Mouse (Mus musculus) heart, embryonic 14.5 days (tissue): ENCODE measurements at regions not wholly inside any gene's neighbourhood (a gene's known extent, or its start where the extent isn't known, plus 50 kb on each side); places are given as distances from the start of the nearest gene placed in this dataset.

ENCODE experiments used
- ATAC-seq: fragments of 200-750 bp; cut with Nextera tagmentation; 2 replicates; pipeline ENCODE4 v1.8.0; 2017; ENCODE audit warnings: low read depth, moderate TSS enrichment; ENCODE audit not compliant: insufficient number of reproducible peaks, insufficient read depth, low FRiP score
- H3K27ac ChIP-seq, 2 experiments: fragments of 200-500 bp in 1 of 2; fragments of 300-500 bp in 1 of 2; sonication (generic) in 1 of 2; replicated peaks in 1 of 2; 2 replicates each; pipeline ENCODE4 v1.5.1; 2012 to 2014; ENCODE audit warnings: low read depth in 2 of 2, low read length in 2 of 2, control low read depth in 1 of 2, mild to moderate bottlenecking in 1 of 2, mixed read lengths in 1 of 2; ENCODE audit not compliant: control insufficient read depth in 1 of 2, insufficient read depth in 1 of 2
- H3K27me3 ChIP-seq: fragments of 300-500 bp; sonication (generic); 2 replicates; pipeline ENCODE4 v1.6.1; 2014; ENCODE audit warnings: mild to moderate bottlenecking, low read length, control low read depth; ENCODE audit not compliant: control insufficient read depth, insufficient read depth
- H3K36me3 ChIP-seq: fragments of 300-500 bp; sonication (generic); 2 replicates; pipeline ENCODE4 v1.6.1; 2014; ENCODE audit warnings: mild to moderate bottlenecking, control low read depth, low read length, mixed read lengths; ENCODE audit not compliant: control insufficient read depth, insufficient read depth
- H3K4me1 ChIP-seq, 2 experiments: fragments of 200-500 bp in 1 of 2; fragments of 300-500 bp in 1 of 2; sonication (generic) in 1 of 2; 2 replicates each; pipeline ENCODE4 v1.6.1; 2012 to 2014; ENCODE audit warnings: low read length in 2 of 2, control low read depth in 1 of 2, mixed read lengths in 1 of 2; ENCODE audit not compliant: control insufficient read depth in 2 of 2, insufficient read depth in 2 of 2
- H3K4me2 ChIP-seq: fragments of 300-500 bp; sonication (generic); 2 replicates; pipeline ENCODE4 v1.6.1; 2014; ENCODE audit warnings: mild to moderate bottlenecking, low read length
- H3K4me3 ChIP-seq, 2 experiments: fragments of 200-500 bp in 1 of 2; fragments of 300-500 bp in 1 of 2; sonication (generic) in 1 of 2; 2 replicates each; pipeline ENCODE4 v1.5.1; 2012 to 2014; ENCODE audit warnings: low read length in 2 of 2, mild to moderate bottlenecking in 2 of 2, control low read depth in 1 of 2, low read depth in 1 of 2, moderate library complexity in 1 of 2; ENCODE audit not compliant: control insufficient read depth in 1 of 2, insufficient read depth in 1 of 2
- H3K9ac ChIP-seq: fragments of 300-500 bp; sonication (generic); 2 replicates; pipeline ENCODE4 v1.6.1; 2014; ENCODE audit warnings: mild to moderate bottlenecking, low read length
- H3K9me3 ChIP-seq: fragments of 300-500 bp; sonication (generic); 2 replicates; pipeline ENCODE4 v1.6.1; 2016; ENCODE audit warnings: low read length, control low read depth; ENCODE audit not compliant: control insufficient read depth
- WGBS: fragments of 180-500 bp; shearing (Covaris S2); extraction: QIAGEN DNeasy Blood & Tissue Kit; methylation state at CpG from one replicate; pipeline ENCODE4 v1.1.7; 2014; 5-methylcytosine and 5-hydroxymethylcytosine counted together

DNA sequence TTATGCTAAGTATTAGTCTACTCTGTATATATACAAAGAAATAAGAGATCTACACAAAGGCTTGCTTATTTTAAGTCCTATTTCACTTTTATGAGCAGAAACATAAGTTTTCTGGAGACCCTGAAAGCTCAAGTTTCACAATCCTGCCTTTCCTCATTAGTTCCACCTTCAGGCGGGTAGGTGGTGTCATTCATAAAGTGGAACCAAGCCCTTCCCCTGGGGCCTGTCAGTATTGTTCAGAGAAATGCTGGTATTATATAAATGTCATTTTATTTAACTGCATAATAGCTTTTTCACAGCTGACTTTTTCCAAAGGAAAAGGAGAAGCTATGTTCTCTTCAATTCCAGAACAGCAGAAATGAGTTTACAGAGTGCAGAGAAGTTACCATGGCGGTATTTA is 81.1 kb upstream of the Vgll2 start:
- Histone ChIP-seq H3K27ac (no peak overlapping the region), H3K4me2 (no peak overlapping the region), H3K9ac (no peak overlapping the region), H3K4me1 (peaks cover 4 to 8% of the 10 kb centered on the region in 2 experiments; a peak in 3 of 4 replicates), H3K36me3 (no peaks in the 10 kb centered on the region), H3K4me3 (no peak overlapping the region), H3K27me3 (no peaks in the 10 kb centered on the region), H3K9me3 (no peaks in the 10 kb centered on the region)
- WGBS: 83% methylated on average over 2 of the region's 2 CpGs
- ATAC-seq: no peak

DNA sequence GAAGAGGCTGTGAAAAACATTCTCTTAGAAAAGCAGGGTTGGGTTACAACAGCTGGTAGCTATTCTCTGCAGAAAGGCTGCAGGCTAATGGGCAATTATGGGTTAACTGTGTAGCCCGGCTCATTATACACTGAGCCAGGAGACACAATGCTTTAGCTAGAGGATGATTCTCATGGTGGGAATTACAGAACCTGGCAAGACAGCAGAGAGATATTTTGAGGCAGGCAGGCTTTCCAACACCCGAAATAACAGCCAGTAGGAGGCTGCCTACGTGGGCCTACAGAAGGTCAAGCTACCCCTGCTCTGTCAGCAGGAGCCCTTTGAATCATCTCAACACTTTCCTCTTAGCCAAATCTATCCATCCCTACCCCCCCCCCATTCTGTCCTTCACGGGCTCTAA is 76.6 kb upstream of the Vgll2 start:
- no peak for ATAC-seq
- WGBS: 30% methylated on average over 4 of the region's 4 CpGs

DNA sequence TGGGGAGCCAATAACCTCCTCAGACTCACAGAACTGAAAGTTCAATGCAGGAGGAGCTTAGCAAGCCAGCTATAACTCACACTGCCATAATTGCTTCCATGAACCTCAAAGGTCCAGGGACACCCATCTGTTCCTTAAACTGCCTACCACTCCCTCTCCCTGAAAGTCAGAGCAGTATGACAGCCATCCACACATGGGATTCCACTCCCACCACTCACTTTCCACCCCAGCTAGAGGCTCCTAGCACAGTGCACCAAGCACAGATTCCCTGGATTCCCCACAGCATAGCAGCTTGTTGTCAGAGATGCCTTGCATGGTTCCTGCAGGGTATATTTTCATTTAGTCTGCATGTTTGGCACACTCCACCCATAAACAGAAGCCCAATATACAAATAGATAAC is 76.1 kb upstream of the Vgll2 start:
- no peak for ATAC-seq

More for the DNA sequence above, 76.6 kb upstream of the Vgll2 start:
- Histone ChIP-seq H3K4me3 (no peak overlapping the region), H3K9ac (no peak overlapping the region), H3K27ac (no peak overlapping the region), H3K27me3 (no peaks in the 10 kb centered on the region), H3K4me2 (no peak overlapping the region), H3K9me3 (no peaks in the 10 kb centered on the region), H3K36me3 (no peaks in the 10 kb centered on the region), H3K4me1 (peaks cover 5 to 8% of the 10 kb centered on the region in 2 experiments; a peak in 3 of 4 replicates)

DNA sequence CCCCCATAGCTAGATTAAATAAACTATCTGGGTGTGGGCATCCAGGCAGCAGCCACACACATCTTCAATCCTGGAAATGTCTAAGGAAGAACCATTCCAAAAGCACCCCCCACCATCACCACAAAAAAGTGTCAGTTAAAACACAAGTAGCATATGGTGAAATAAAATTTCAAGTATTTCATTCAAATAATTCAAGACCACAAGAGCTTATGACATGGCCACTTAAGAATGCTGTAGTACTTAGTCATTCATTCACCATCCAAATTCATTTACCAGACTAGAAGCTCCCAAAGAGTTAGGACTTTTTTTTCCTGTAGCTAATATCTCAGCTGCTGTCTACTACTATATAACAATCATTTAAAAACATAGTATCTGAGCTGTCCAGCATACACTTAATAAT is 75.4 kb upstream of the Vgll2 start:
- Histone ChIP-seq H3K4me2 (no peak overlapping the region), H3K36me3 (no peaks in the 10 kb centered on the region), H3K9me3 (no peaks in the 10 kb centered on the region), H3K4me3 (no peak overlapping the region), H3K9ac (no peak overlapping the region), H3K27ac (no peak overlapping the region), H3K4me1 (peaks cover 5 to 8% of the 10 kb centered on the region in 2 experiments; a peak in 3 of 4 replicates), H3K27me3 (no peaks in the 10 kb centered on the region)
- no peak for ATAC-seq

More for the DNA sequence above, 76.1 kb upstream of the Vgll2 start:
- Histone ChIP-seq H3K4me1 (peaks cover 5 to 8% of the 10 kb centered on the region in 2 experiments; a peak in 3 of 4 replicates), H3K27me3 (no peaks in the 10 kb centered on the region), H3K36me3 (no peaks in the 10 kb centered on the region), H3K9me3 (no peaks in the 10 kb centered on the region), H3K4me2 (no peak overlapping the region), H3K4me3 (no peak overlapping the region), H3K9ac (no peak overlapping the region), H3K27ac (no peak overlapping the region)

DNA sequence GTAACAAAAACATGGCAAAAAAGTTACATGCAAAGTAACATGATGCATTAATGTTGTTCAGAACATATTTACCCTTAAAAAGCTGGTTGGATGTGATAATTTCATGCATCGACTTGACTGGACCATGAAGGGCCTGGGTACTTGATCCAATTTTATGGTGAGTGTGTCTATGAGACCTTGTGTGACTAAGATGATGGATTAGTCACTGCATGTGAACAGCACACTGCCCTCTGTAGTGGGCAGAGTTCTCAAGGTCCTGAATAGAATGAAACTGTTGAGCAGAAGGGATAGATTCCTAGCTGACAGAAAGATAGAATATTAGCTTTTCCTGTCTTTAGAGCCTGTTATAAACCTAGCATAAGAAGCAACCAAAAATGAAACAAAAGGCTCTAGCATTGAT is 72.3 kb upstream of the Vgll2 start:
- no peaks in the 10 kb centered on the region for H3K36me3 ChIP-seq
- no peak overlapping the region for H3K9ac ChIP-seq
- H3K4me3 ChIP-seq: no peak overlapping the region
- H3K9me3 ChIP-seq: no peaks in the 10 kb centered on the region
- no peak overlapping the region for H3K27ac ChIP-seq
- H3K4me2 ChIP-seq: no peak overlapping the region
- no peak for ATAC-seq
- H3K27me3 ChIP-seq: no peaks in the 10 kb centered on the region
- WGBS: 77% methylated on average over 1 of the region's 1 CpGs
- peaks cover 5 to 8% of the 10 kb centered on the region in 2 experiments; a peak in 3 of 4 replicates for H3K4me1 ChIP-seq

DNA sequence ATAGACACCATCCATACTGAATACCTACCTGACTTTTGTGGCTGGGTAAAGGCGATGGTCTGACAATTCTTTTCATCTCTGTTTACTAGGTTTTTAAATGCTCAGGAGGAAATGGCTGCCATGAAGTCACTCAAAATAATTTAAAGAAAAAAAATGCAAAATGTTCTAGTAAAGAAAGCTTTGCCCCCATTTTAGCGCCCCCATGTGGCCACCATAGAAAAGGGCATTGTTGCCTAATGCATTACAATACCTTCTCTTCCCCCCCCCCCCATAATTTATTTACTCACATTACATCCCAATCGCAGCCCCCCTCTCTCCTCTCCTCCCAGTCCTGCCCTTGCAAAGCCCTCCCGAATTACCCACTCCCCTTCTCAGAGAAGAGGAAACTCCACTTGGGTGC is 70.3 kb upstream of the Vgll2 start:
- 64% methylated on average over 4 of the region's 4 CpGs for WGBS
- Histone ChIP-seq H3K9me3 (no peaks in the 10 kb centered on the region), H3K4me2 (no peak overlapping the region), H3K36me3 (no peaks in the 10 kb centered on the region), H3K9ac (no peak overlapping the region), H3K27me3 (no peaks in the 10 kb centered on the region), H3K4me3 (no peak overlapping the region), H3K27ac (no peak overlapping the region), H3K4me1 (no peaks in the 10 kb centered on the region)
- no peak for ATAC-seq

DNA sequence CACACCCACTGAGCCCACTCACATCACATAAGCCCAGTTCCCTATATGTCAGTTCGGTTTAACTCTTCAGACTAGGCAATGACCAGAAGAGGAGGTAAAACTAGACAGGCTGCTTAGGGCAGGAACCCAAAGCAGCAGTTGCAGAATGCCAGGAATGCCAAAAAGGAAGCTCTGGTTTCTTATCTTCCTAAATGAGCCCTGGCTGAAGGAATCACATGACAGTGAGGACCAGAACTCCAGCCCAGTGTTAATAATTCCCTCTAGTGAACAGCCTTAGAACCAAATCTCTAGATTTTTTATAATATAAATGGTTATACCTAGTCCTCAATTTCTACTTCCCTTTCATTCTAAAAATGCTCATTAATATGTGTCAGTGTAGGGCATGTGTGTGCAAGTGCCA is 65.8 kb upstream of the Vgll2 start:
- WGBS: 23% methylated on average over 1 of the region's 1 CpGs
- no peaks in the 10 kb centered on the region for H3K9me3 ChIP-seq
- no peak for ATAC-seq

DNA sequence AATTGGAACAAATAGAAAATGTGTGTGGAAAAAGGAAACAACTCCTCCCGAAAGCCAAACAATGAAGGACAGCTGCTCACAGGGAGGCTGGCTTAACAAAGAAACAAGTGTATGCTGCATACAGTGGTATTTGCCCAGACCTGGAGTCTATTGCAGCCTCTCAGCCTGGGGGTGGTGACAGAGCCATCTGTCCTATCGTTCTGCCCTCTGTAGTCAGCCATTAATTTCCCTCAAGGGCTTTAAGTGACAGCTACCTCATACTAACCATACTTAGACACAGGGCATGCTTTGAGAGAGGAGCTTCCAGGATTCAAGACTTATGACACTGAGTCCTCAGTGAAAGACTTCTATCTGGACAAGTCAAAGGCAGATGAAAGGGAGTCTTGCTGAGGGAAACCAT is 60.8 kb upstream of the Vgll2 start:
- Histone ChIP-seq H3K4me3 (no peak overlapping the region), H3K27me3 (no peaks in the 10 kb centered on the region), H3K9me3 (no peaks in the 10 kb centered on the region), H3K27ac (0 out of 4 replicates have a peak overlapping the region, but pooled peaks of 1 of the 2 experiments have one; percentile 24), H3K9ac (no peak overlapping the region), H3K36me3 (no peaks in the 10 kb centered on the region), H3K4me2 (no peak overlapping the region), H3K4me1 (peaks cover 0 to 3% of the 10 kb centered on the region in 2 experiments; a peak in 2 of 4 replicates)
- peak; percentile 72 for ATAC-seq
- 9% methylated on average over 2 of the region's 2 CpGs for WGBS

More for the DNA sequence above, 65.8 kb upstream of the Vgll2 start:
- H3K27me3 ChIP-seq: no peaks in the 10 kb centered on the region
- no peak overlapping the region for H3K9ac ChIP-seq
- H3K4me3 ChIP-seq: no peak overlapping the region
- no peak overlapping the region for H3K4me2 ChIP-seq
- H3K27ac ChIP-seq: no peak overlapping the region
- no peaks in the 10 kb centered on the region for H3K36me3 ChIP-seq
- peaks cover 0 to 1% of the 10 kb centered on the region in 2 experiments; a peak in 1 of 4 replicates for H3K4me1 ChIP-seq
